In the genomic region with DNA sequence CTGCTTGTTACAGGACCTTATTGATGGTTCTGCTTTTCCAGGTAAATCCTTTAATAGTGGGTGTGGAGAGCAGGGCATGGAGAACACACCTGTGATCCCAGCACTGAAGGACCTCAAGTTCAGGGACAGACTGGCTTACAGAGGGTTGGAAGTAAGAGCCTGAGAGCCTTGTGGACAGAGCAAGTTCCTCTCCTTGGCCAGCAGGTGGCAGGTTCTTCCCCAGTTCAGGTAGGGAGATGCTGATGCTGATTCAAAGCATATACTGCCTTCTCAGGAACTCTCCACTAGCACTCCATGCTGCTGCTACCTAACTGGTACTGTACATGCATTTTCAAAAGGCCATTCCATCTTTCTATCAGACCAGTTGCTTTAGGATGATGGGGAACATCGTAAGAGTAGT, we compare ENCODE assay signal across 9 mouse cellular contexts. TPM values are rescaled to one million over a fixed set of nuclear protein-coding genes. Genes with fewer than 3 reads are reported as not detected.
DNase-seq lines count a peak whose midpoint lies in the region; ATAC-seq and TF ChIP-seq lines count a peak whose summit lies in the region.
"Had no signal": no experiment of that assay in that cellular context is flagged by ENCODE, and none has a peak within 500 bp of the region (broad histone marks: within the 10 kb centered on the region; RNA-seq: fewer than 3 reads in every experiment).

No protein-coding gene starts in this region.

- WGBS in intestine, postnatal 0 days: 54% methylated on average over 1 of the region's 1 CpGs
- WGBS in intestine, embryonic 15.5 days: 71% methylated on average over 1 of the region's 1 CpGs
- 49% methylated on average over 1 of the region's 1 CpGs for WGBS in lung, adult 2 months

- TF ChIP-seq CTCF in intestine, postnatal 0 days (IDR thresholded peaks at IDR 0.05; ENCODE audit: low read depth): peak; percentile 87
- TF ChIP-seq CTCF in E14TG2a.4 (conservative IDR thresholded peaks at IDR 0.05; ENCODE audit: low read length): peak; percentile 69
- peak; percentile 85 for TF ChIP-seq CTCF in lung, adult 2 months (IDR thresholded peaks at IDR 0.05; ENCODE audit: insufficient read depth, low read length)

- no peak overlapping the region for H3K4me2 ChIP-seq in intestine, postnatal 0 days (replicated peaks; ENCODE audit: low read depth)
- H3K4me2 ChIP-seq in intestine, embryonic 15.5 days (replicated peaks): no peak overlapping the region

- no peaks in the 10 kb centered on the region for H3K9me3 ChIP-seq in intestine, postnatal 0 days (ENCODE audit: control insufficient read depth)
- H3K9me3 ChIP-seq in intestine, embryonic 15.5 days: no peaks in the 10 kb centered on the region
- H3K9me3 ChIP-seq in E14TG2a.4 (ENCODE audit: low read length): peaks cover 32% of the 10 kb centered on the region

- H3K9ac ChIP-seq in intestine, postnatal 0 days (ENCODE audit: low read depth, low read length): no peak overlapping the region
- no peak overlapping the region for H3K9ac ChIP-seq in intestine, embryonic 15.5 days

- H3K4me1 ChIP-seq in intestine, postnatal 0 days (replicated peaks; ENCODE audit: control insufficient read depth, insufficient read depth, low read length): no peaks in the 10 kb centered on the region
- no peaks in the 10 kb centered on the region for H3K4me1 ChIP-seq in intestine, embryonic 15.5 days (replicated peaks)
- H3K4me1 ChIP-seq in E14TG2a.4 (replicated peaks; ENCODE audit: low read depth, low read length): no peaks in the 10 kb centered on the region
- no peaks in the 10 kb centered on the region for H3K4me1 ChIP-seq in lung, adult 2 months (ENCODE audit: control insufficient read depth, insufficient read depth, low read length)

- no peak overlapping the region for H3K4me3 ChIP-seq in intestine, postnatal 0 days (ENCODE audit: low read depth, low read length)
- no peak overlapping the region for H3K4me3 ChIP-seq in intestine, embryonic 15.5 days (replicated peaks)
- H3K4me3 ChIP-seq in E14TG2a.4 (replicated peaks; ENCODE audit: low read length): no peak overlapping the region
- no peak overlapping the region for H3K4me3 ChIP-seq in lung, adult 2 months (replicated peaks; ENCODE audit: extremely low read depth, low read depth, low read length)

- ATAC-seq in intestine, postnatal 0 days: no peak
- ATAC-seq in intestine, embryonic 15.5 days: no peak

- H3K36me3 ChIP-seq in intestine, postnatal 0 days (ENCODE audit: control insufficient read depth, insufficient read depth): no peaks in the 10 kb centered on the region
- H3K36me3 ChIP-seq in intestine, embryonic 15.5 days: no peaks in the 10 kb centered on the region
- no peaks in the 10 kb centered on the region for H3K36me3 ChIP-seq in E14TG2a.4 (ENCODE audit: insufficient read depth, low read length)

- no peak for TF ChIP-seq POLR2A in lung, adult 2 months (IDR thresholded peaks at IDR 0.05; ENCODE audit: borderline replicate concordance, extremely low read depth, low read depth, low read length)

- H3K27me3 ChIP-seq in intestine, postnatal 0 days (replicated peaks; ENCODE audit: control insufficient read depth, insufficient read depth, low read length): no peaks in the 10 kb centered on the region
- no peaks in the 10 kb centered on the region for H3K27me3 ChIP-seq in intestine, embryonic 15.5 days (replicated peaks)
- no peaks in the 10 kb centered on the region for H3K27me3 ChIP-seq in E14TG2a.4 (ENCODE audit: insufficient read depth, low read length)

- no peak overlapping the region for H3K27ac ChIP-seq in intestine, postnatal 0 days (ENCODE audit: low read depth, low read length)
- H3K27ac ChIP-seq in intestine, embryonic 15.5 days: no peak overlapping the region

- DNase-seq in adrenal gland, adult 18-20 months (ENCODE audit: low spot score in 2 of 2): peak; percentile 33 to 36
- DNase-seq in frontal cortex, postnatal 36 days (ENCODE audit: low spot score in 2 of 2): peak; percentile 11 to 29
- peak; percentile 23 for DNase-seq in lung, adult 2 months
- DNase-seq in spleen, postnatal 36 days (ENCODE audit: low spot score in 2 of 2): peak; percentile 19 to 25
- DNase-seq in gastrocnemius, postnatal 25 days: no peak

RNA-seq across cellular contexts. Expression of a gene that starts 20.5 kb away (rescaled TPM):
- polyA plus RNA-seq in intestine, postnatal 0 days (2015; fragmentation: Nextera tagmentation; extraction: Ambion mirVana): 0.12 TPM in 1 of 2 replicates, not detected in the other
- polyA plus RNA-seq in intestine, embryonic 15.5 days (2015; fragmentation: Nextera tagmentation; extraction: Ambion mirVana): not detected in 2 replicates
- total RNA-seq in adrenal gland, adult 18-20 months (2021): not detected
- 0.26 and 0.38 TPM in 2 replicates for polyA plus RNA-seq in lung, adult 2 months (2012; rRNA removed)
- total RNA-seq in gastrocnemius, postnatal 25 days (2021): not detected
- polyA plus RNA-seq: lung, embryonic 16.5 days had no signal

RNA-seq across cellular contexts. Expression of a gene that starts 40.7 kb away (rescaled TPM):
- polyA plus RNA-seq in intestine, postnatal 0 days (2015; fragmentation: Nextera tagmentation; extraction: Ambion mirVana): 45.2 and 49.9 TPM in 2 replicates
- polyA plus RNA-seq in intestine, embryonic 15.5 days (2015; fragmentation: Nextera tagmentation; extraction: Ambion mirVana): 31.2 and 36.5 TPM in 2 replicates
- not detected for total RNA-seq in adrenal gland, adult 18-20 months (2021)
- polyA plus RNA-seq in lung, adult 2 months (2012; rRNA removed): 0.10 and 0.13 TPM in 2 replicates
- total RNA-seq in gastrocnemius, postnatal 25 days (2021): not detected

Comparison
In these comparisons a context has a peak if more than half of its experiments do, and no peak if none do; other contexts are left out.
1. RNA of a gene that starts 40.7 kb away (polyA plus RNA-seq): 45.2 to 49.9 TPM in intestine, postnatal 0 days and 31.2 to 36.5 TPM in intestine, embryonic 15.5 days; 0.10 to 0.13 TPM in lung, adult 2 months; every median in the first group is over 10 times any median in the second.
2. Peak in every context shown above with its lines, with median percentiles within 50 percentile points of each other: CTCF ChIP-seq.